Mouse (Mus musculus) megakaryocyte, embryonic 14.5 days (primary cell): ENCODE results near the gene Emcn. TPM values are rescaled to one million over a fixed set of nuclear protein-coding genes. Genes with fewer than 3 reads are reported as not detected.

Source experiments
- H3K27me3 ChIP-seq: replicated peaks from 2 replicates; pipeline ENCODE3; 2012; ENCODE audit warnings: inconsistent platforms
- H3K36me3 ChIP-seq: replicated peaks from 2 replicates; pipeline ENCODE3; 2012; ENCODE audit warnings: low read length, inconsistent platforms, mixed read lengths
- H3K4me1 ChIP-seq: 2 replicates; pipeline ENCODE4 v1.6.1; 2012; ENCODE audit warnings: inconsistent platforms
- H3K4me3 ChIP-seq: replicated peaks from 2 replicates; pipeline ENCODE3; 2012; ENCODE audit warnings: moderate library complexity, mild to moderate bottlenecking, inconsistent platforms
- H3K9me3 ChIP-seq: 2 replicates; pipeline ENCODE4 v1.6.1; 2012; ENCODE audit warnings: inconsistent platforms
- FLI1 ChIP-seq: IDR thresholded peaks from 2 replicates; pipeline ENCODE4 v1.6.1; 2012; ENCODE audit warnings: low read length, inconsistent platforms, mixed read lengths
- GATA1 ChIP-seq: IDR thresholded peaks from 3 replicates; pipeline ENCODE4 v1.6.1; 2012; ENCODE audit warnings: mixed read lengths, low read length, inconsistent platforms, borderline replicate concordance
- polyA plus RNA-seq: library from polyadenylated mRNA; stranded (reverse); fragments of >175 nt; gene quantifications from 2 replicates; pipeline ENCODE4 v1.2.3, GENCODE M21; 2012; ENCODE audit warnings: low replicate concordance; ENCODE audit not compliant: insufficient read depth

Gene Emcn
- polyA plus RNA-seq, 1 experiment, result 0.23 TPM

DNA sequence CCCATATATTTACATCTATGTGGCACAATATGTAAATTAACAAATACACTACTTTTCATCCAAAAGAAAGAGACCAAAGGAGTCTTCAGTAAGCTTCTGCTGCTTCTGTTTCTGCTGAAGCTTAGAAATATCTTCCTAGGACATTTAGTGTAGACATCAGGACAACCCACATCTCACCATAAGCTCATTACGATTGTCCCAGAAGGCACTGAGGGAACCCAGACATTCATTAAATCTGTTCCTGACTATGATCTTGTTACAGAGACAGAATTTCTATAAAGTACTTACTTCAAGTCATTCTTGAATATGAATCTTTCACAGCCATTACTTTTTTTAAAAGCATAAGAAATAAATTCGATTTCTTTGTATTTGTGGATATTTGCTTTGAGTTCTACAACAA, 41.4 kb downstream of the Emcn start:
- TF ChIP-seq GATA1 (no peak), FLI1 (no peak)
- no peaks in the 10 kb centered on the region for H3K27me3 ChIP-seq
- no peaks in the 10 kb centered on the region for H3K9me3 ChIP-seq
- no peak overlapping the region for H3K4me3 ChIP-seq
- no peaks in the 10 kb centered on the region for H3K36me3 ChIP-seq
- H3K4me1 ChIP-seq, result no peaks in the 10 kb centered on the region

DNA sequence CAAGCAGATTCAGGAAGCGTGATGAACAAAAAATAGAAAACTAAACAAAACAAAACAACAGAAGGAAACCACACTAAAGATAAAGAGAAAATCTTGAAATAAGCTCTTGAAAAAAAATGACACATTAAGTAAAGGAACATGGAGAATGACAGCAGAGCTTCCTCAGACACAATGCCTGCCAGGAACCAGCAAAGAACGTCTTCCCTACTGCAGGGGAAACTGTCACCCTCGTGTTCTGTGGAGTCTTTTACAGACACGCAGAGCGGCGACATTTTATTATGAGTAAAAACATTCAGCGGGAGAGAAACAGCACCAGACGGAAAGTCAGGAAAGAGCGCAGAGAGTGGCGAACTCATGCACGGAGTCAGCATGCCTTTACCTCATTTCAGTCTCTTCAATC, 54.7 kb downstream of the Emcn start:
- no peaks in the 10 kb centered on the region for H3K36me3 ChIP-seq
- H3K9me3 ChIP-seq, result peaks cover 3% of the 10 kb centered on the region; the same call in 1 of the 2 replicates
- no peak for TF ChIP-seq GATA1
- no peak for TF ChIP-seq FLI1
- H3K4me1 ChIP-seq, result 0 out of 2 replicates have a peak, but pooled peaks cover 3% of the 10 kb centered on the region
- no peak overlapping the region for H3K4me3 ChIP-seq
- H3K27me3 ChIP-seq, result no peaks in the 10 kb centered on the region

DNA sequence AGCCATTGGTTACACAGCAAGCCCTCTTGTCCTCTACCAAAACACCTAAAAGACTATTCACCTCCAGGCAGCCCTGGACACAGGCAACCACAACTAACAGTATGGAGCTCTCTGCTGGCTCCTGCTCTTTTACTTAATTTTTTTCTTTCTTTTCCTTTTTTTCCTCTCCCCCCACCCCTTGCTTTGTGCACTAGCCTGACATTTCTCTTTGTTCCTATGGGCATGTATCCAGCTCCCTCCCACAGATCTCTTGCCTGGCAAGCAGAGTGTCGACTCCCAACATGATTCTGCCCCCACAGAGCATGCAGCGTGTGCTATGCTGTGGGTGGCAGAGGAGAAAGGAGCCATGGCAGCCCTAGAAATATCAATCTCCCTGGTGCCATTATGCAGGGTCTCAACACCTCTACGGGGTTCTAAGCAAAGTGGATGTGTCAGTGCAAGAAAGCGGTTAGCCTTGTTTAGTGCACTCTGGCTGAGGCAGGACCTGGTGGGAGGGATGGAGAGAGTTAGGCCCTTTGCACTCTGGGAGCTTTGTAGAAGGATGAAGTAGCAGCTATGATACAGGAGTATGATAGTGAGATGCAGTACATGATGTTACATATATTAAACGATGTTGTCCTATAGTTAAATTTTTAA, 74.7 kb downstream of the Emcn start:
- Histone ChIP-seq H3K9me3 (no peaks in the 10 kb centered on the region), H3K4me1 (no peaks in the 10 kb centered on the region), H3K36me3 (no peaks in the 10 kb centered on the region), H3K27me3 (no peaks in the 10 kb centered on the region), H3K4me3 (no peak overlapping the region)
- TF ChIP-seq FLI1 (no peak), GATA1 (no peak)

GRCm38 (mm10) chr3:137418636-137419035, 77.8 kb downstream of the Emcn start:
- H3K9me3 ChIP-seq, result no peaks in the 10 kb centered on the region
- H3K4me3 ChIP-seq, result no peak overlapping the region
- no peaks in the 10 kb centered on the region for H3K36me3 ChIP-seq
- H3K27me3 ChIP-seq, result no peaks in the 10 kb centered on the region
- no peaks in the 10 kb centered on the region for H3K4me1 ChIP-seq
- no peak for TF ChIP-seq FLI1
- TF ChIP-seq GATA1, result no peak

DNA sequence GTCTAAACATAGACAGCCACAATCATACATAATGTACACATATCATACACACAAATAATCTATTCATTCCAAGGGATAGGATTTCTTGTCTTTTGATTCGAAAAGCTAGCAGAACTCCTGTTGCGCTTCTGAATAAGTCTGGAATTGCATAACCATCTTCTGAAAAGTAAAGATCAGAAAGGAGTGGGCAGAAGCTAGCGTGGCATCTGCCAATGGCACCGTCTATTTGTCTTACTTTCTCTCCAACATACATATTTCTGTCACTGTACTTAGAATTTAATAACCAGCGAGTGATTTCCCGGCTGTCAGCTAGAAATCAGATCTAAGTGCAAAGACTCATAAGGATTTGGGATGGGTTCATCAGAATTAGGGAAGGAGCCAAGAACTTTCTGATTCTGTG, 88.6 kb downstream of the Emcn start:
- Histone ChIP-seq H3K27me3 (no peaks in the 10 kb centered on the region), H3K9me3 (peaks cover 9% of the 10 kb centered on the region), H3K4me3 (no peak overlapping the region), H3K36me3 (no peaks in the 10 kb centered on the region), H3K4me1 (no peaks in the 10 kb centered on the region)
- TF ChIP-seq FLI1 (no peak), GATA1 (no peak)

- Histone ChIP-seq H3K36me3 (no peaks in the 10 kb centered on the region), H3K4me1 (no peaks in the 10 kb centered on the region), H3K27me3 (no peaks in the 10 kb centered on the region), H3K4me3 (no peak overlapping the region), H3K9me3 (no peaks in the 10 kb centered on the region)
- no peak for TF ChIP-seq GATA1
- no peak for TF ChIP-seq FLI1
Observed at GRCm38 (mm10) chr3:137464902-137465629, 124.2 kb downstream of the Emcn start.

GRCm38 (mm10) chr3:137465953-137466352, 125.1 kb downstream of the Emcn start:
- H3K9me3 ChIP-seq, result no peaks in the 10 kb centered on the region
- no peak for TF ChIP-seq GATA1
- no peaks in the 10 kb centered on the region for H3K27me3 ChIP-seq
- no peaks in the 10 kb centered on the region for H3K4me1 ChIP-seq
- H3K4me3 ChIP-seq, result no peak overlapping the region
- no peaks in the 10 kb centered on the region for H3K36me3 ChIP-seq

- no peaks in the 10 kb centered on the region for H3K27me3 ChIP-seq
- no peaks in the 10 kb centered on the region for H3K36me3 ChIP-seq
- no peak for TF ChIP-seq GATA1
- no peak for TF ChIP-seq FLI1
- H3K4me1 ChIP-seq, result no peaks in the 10 kb centered on the region
- H3K4me3 ChIP-seq, result no peak overlapping the region
- H3K9me3 ChIP-seq, result no peaks in the 10 kb centered on the region
Observed at GRCm38 (mm10) chr3:137466766-137467165, 125.9 kb downstream of the Emcn start.

- no peaks in the 10 kb centered on the region for H3K9me3 ChIP-seq
- TF ChIP-seq FLI1 (no peak), GATA1 (no peak)
Observed at GRCm38 (mm10) chr3:137467386-137467785, 126.5 kb downstream of the Emcn start.

GRCm38 (mm10) chr3:137472145-137472544, 131.3 kb downstream of the Emcn start:
- no peak for TF ChIP-seq FLI1
- no peak for TF ChIP-seq GATA1
- no peak overlapping the region for H3K4me3 ChIP-seq
- no peaks in the 10 kb centered on the region for H3K36me3 ChIP-seq
- no peaks in the 10 kb centered on the region for H3K9me3 ChIP-seq
- H3K4me1 ChIP-seq, result no peaks in the 10 kb centered on the region
- H3K27me3 ChIP-seq, result no peaks in the 10 kb centered on the region

More at GRCm38 (mm10) chr3:137467386-137467785, 126.5 kb downstream of the Emcn start:
- Histone ChIP-seq H3K27me3 (no peaks in the 10 kb centered on the region), H3K4me3 (no peak overlapping the region), H3K4me1 (no peaks in the 10 kb centered on the region), H3K36me3 (no peaks in the 10 kb centered on the region)
